Mouse (Mus musculus) hindbrain, embryonic 14.5 days (tissue): ENCODE results near the gene Stxbp3. TPM values are rescaled to one million over a fixed set of nuclear protein-coding genes. Genes with fewer than 3 reads are reported as not detected.
"Not testable (repeated sequence)": the region's sequence is repeated elsewhere in the genome, so short reads cannot be mapped to it uniquely, and the experiment has no call there.

ENCODE experiments used
- ATAC-seq: fragments of 200-750 bp; cut with Nextera tagmentation; 2 replicates; pipeline ENCODE4 v1.8.0; 2017; ENCODE audit warnings: moderate number of reproducible peaks, mild to moderate bottlenecking, moderate TSS enrichment, moderate library complexity; ENCODE audit not compliant: low FRiP score
- DNase-seq: peaks from one replicate; pipeline ENCODE4 v3.0.0-alpha.2; 2015; ENCODE audit warnings: low spot score
- H3K27ac ChIP-seq: fragments of 300-500 bp; sonication (generic); 2 replicates; pipeline ENCODE4 v1.5.1; 2014; ENCODE audit warnings: mild to moderate bottlenecking, moderate library complexity
- H3K27me3 ChIP-seq: fragments of 300-500 bp; sonication (generic); 2 replicates; pipeline ENCODE4 v1.6.1; 2014; ENCODE audit warnings: mild to moderate bottlenecking, low read length, mixed read lengths; ENCODE audit not compliant: control insufficient read depth, insufficient read depth
- H3K36me3 ChIP-seq: fragments of 300-500 bp; sonication (generic); replicated peaks from 2 replicates; pipeline ENCODE4 v1.6.1; 2014; ENCODE audit not compliant: control insufficient read depth, insufficient read depth
- H3K4me1 ChIP-seq: fragments of 300-500 bp; sonication (generic); replicated peaks from 2 replicates; pipeline ENCODE4 v1.6.1; 2014; ENCODE audit warnings: antibody characterized with exemption, low read length, mixed read lengths; ENCODE audit not compliant: control insufficient read depth, insufficient read depth
- H3K4me2 ChIP-seq: fragments of 300-500 bp; sonication (generic); replicated peaks from 2 replicates; pipeline ENCODE4 v1.6.1; 2014; ENCODE audit warnings: mild to moderate bottlenecking, moderate library complexity
- H3K4me3 ChIP-seq: fragments of 300-500 bp; sonication (generic); replicated peaks from 2 replicates; pipeline ENCODE4 v1.5.1; 2014; ENCODE audit warnings: mild to moderate bottlenecking, low read length
- H3K9ac ChIP-seq: fragments of 300-500 bp; sonication (generic); 2 replicates; pipeline ENCODE4 v1.6.1; 2014
- H3K9me3 ChIP-seq: fragments of 300-500 bp; sonication (generic); 2 replicates; pipeline ENCODE4 v1.6.1; 2016; ENCODE audit warnings: low read length; ENCODE audit not compliant: control insufficient read depth
- WGBS: fragments of 180-500 bp; shearing (Covaris S2); extraction: QIAGEN DNeasy Blood & Tissue Kit; methylation state at CpG from one replicate; pipeline ENCODE4 v1.1.7; 2014; 5-methylcytosine and 5-hydroxymethylcytosine counted together
- polyA plus RNA-seq: library from polyadenylated mRNA; unstranded; fragments of >200 nt; fragmentation: Nextera tagmentation; extraction: Ambion mirVana; gene quantifications from 2 replicates; pipeline ENCODE4 v1.2.1, GENCODE M21; 2014

The Stxbp3 gene
- polyA plus RNA-seq, 1 experiment from 2014 or later, result 14.5 TPM

DNA sequence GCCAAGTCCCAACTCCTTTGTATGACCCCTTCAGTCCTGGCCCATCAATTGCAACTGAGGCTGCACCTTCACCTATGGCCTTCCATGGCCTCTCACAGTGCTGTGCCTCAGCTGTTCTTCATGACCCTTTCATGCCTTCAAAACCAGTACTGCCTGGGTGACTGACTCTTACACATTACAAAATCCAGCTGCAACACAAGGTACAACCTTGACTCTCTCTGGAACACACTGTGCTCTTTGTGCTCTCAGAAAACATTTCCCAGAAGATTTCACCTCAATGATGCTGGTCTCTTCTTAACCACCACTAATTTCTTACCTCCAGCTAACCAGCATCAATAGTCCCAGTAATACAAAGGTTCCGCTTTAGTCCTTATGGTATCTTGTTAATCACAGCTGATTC, 6.6 kb downstream of the Stxbp3 start:
- not testable (repeated sequence) for ATAC-seq, DNase-seq, H3K9me3 ChIP-seq, H3K4me3 ChIP-seq, H3K4me1 ChIP-seq, H3K36me3 ChIP-seq, H3K27me3 ChIP-seq, H3K4me2 ChIP-seq, H3K27ac ChIP-seq, H3K9ac ChIP-seq
- 98% methylated on average over 1 of the region's 1 CpGs for WGBS

DNA sequence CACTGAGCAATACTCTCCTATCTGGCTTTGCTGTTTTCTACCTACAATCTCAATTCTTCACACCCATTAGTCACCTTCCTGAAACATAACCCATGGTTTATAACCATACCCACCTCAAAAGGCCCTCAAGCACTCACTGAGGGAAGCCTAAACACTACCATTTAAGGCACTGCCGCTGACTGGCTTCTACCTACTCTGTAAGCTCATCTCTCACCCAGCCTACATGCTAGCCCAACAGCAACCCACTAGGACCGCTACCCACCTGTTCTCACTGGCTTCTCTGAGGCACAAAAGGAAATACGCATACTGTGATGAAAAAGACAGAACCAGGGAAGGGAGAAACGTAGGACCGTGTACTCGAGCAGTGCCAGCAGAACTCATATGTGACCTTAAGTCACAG, 8.6 kb downstream of the Stxbp3 start:
- Histone ChIP-seq H3K4me3 (no peak overlapping the region), H3K27me3 (no peaks in the 10 kb centered on the region), H3K4me2 (no peak overlapping the region), H3K27ac (no peak overlapping the region), H3K9ac (no peak overlapping the region), H3K9me3 (no peaks in the 10 kb centered on the region), H3K4me1 (no peaks in the 10 kb centered on the region), H3K36me3 (peaks cover 2% of the 10 kb centered on the region; the same call in 1 of the 2 replicates)
- no peak for DNase-seq
- no peak for ATAC-seq
- WGBS, result 94% methylated on average over 6 of the region's 6 CpGs

- Histone ChIP-seq H3K27me3 (no peaks in the 10 kb centered on the region), H3K9ac (no peak overlapping the region), H3K4me3 (no peak overlapping the region), H3K4me2 (no peak overlapping the region), H3K36me3 (peaks cover 11% of the 10 kb centered on the region), H3K9me3 (no peaks in the 10 kb centered on the region), H3K27ac (no peak overlapping the region), H3K4me1 (no peaks in the 10 kb centered on the region)
- DNase-seq, result no peak
- WGBS, result 90% methylated on average over 11 of the region's 11 CpGs
- ATAC-seq, result no peak
Observed at GRCm38 (mm10) chr3:108830493-108830892, 9.8 kb downstream of the Stxbp3 start.

DNA sequence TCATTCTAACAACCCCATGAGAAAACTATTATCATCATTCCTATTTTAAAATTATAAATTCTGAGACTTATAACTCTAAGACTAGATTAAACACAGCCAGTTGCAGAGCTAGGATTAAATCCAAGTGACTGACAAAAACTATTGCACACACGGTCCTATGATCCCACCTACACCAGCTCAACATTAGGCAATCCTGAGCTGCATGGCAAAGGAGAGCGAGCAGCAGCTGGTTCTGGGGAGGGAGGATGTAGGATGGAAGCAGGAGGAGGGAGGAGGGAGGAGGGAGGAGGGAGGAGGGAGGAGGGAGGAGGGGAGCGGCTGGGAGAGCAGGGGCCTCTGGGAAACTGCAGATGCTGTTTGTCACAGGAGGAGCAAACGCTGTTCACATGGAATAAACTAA, 24.7 kb downstream of the Stxbp3 start:
- Histone ChIP-seq H3K36me3 (peaks cover 8% of the 10 kb centered on the region; the same call in 1 of the 2 replicates), H3K27ac (no peak overlapping the region), H3K27me3 (no peaks in the 10 kb centered on the region), H3K9me3 (no peaks in the 10 kb centered on the region), H3K4me2 (no peak overlapping the region), H3K4me1 (no peaks in the 10 kb centered on the region), H3K4me3 (no peak overlapping the region), H3K9ac (no peak overlapping the region)
- ATAC-seq, result no peak
- WGBS, result 71% methylated on average over 4 of the region's 4 CpGs
- no peak for DNase-seq

GRCm38 (mm10) chr3:108810747-108811263, 29.5 kb downstream of the Stxbp3 start:
- ATAC-seq, result no peak
- Histone ChIP-seq H3K4me2 (no peak overlapping the region), H3K36me3 (peaks cover 13% of the 10 kb centered on the region; the same call in 1 of the 2 replicates), H3K9ac (no peak overlapping the region), H3K27ac (no peak overlapping the region), H3K4me1 (no peaks in the 10 kb centered on the region), H3K27me3 (no peaks in the 10 kb centered on the region), H3K9me3 (no peaks in the 10 kb centered on the region), H3K4me3 (no peak overlapping the region)
- DNase-seq, result no peak
- WGBS, result 92% methylated on average over 4 of the region's 4 CpGs

- H3K27me3 ChIP-seq, result no peaks in the 10 kb centered on the region
- 88% methylated on average over 5 of the region's 5 CpGs for WGBS
Observed at GRCm38 (mm10) chr3:108805622-108806021, 34.7 kb downstream of the Stxbp3 start.

GRCm38 (mm10) chr3:108798375-108798774, 42.0 kb downstream of the Stxbp3 start:
- Histone ChIP-seq H3K9ac (no peak overlapping the region), H3K4me1 (no peaks in the 10 kb centered on the region), H3K27ac (no peak overlapping the region), H3K9me3 (no peaks in the 10 kb centered on the region), H3K36me3 (peaks cover 36% of the 10 kb centered on the region), H3K4me3 (no peak overlapping the region), H3K4me2 (no peak overlapping the region), H3K27me3 (no peaks in the 10 kb centered on the region)
- DNase-seq (no peak), ATAC-seq (no peak)
- WGBS, result 90% methylated on average over 2 of the region's 2 CpGs

More at GRCm38 (mm10) chr3:108805622-108806021, 34.7 kb downstream of the Stxbp3 start:
- H3K9me3 ChIP-seq, result no peaks in the 10 kb centered on the region
- H3K4me2 ChIP-seq, result no peak overlapping the region
- peaks cover 30% of the 10 kb centered on the region for H3K36me3 ChIP-seq
- no peak for DNase-seq
- H3K27ac ChIP-seq, result no peak overlapping the region
- H3K4me3 ChIP-seq, result no peak overlapping the region
- H3K9ac ChIP-seq, result no peak overlapping the region
- ATAC-seq, result no peak
- no peaks in the 10 kb centered on the region for H3K4me1 ChIP-seq

DNA sequence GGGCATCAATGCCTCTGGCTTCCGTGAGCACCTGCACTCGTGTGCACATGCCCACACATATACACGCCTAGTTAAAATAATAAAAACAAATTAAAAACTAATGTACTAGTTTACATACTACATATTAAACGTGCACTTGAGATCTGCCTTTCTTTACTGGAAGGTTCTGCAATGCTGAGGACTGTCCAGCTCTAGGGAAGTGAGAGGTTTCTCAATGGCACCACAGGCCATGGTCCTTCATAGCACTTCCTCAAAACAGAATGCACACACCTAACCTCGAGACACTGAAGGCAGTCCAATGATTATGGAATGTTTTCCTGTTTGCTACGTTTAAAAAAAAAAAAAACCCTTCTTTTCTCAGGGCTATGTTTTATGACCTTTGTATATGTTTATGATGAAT, 42.6 kb downstream of the Stxbp3 start:
- Histone ChIP-seq H3K27ac (no peak overlapping the region), H3K4me2 (no peak overlapping the region), H3K4me3 (no peak overlapping the region), H3K36me3 (peaks cover 30% of the 10 kb centered on the region), H3K9me3 (no peaks in the 10 kb centered on the region), H3K27me3 (no peaks in the 10 kb centered on the region), H3K4me1 (no peaks in the 10 kb centered on the region), H3K9ac (no peak overlapping the region)
- WGBS, result 96% methylated on average over 6 of the region's 6 CpGs
- DNase-seq (no peak), ATAC-seq (no peak)

GRCm38 (mm10) chr3:108796386-108796785, 43.9 kb downstream of the Stxbp3 start:
- no peak overlapping the region for H3K4me2 ChIP-seq
- no peak overlapping the region for H3K4me3 ChIP-seq
- H3K27me3 ChIP-seq, result no peaks in the 10 kb centered on the region
- DNase-seq, result no peak
- H3K27ac ChIP-seq, result no peak overlapping the region
- H3K36me3 ChIP-seq, result peaks cover 24% of the 10 kb centered on the region
- no peak overlapping the region for H3K9ac ChIP-seq
- ATAC-seq, result no peak
- WGBS, result 95% methylated on average over 4 of the region's 4 CpGs
- H3K9me3 ChIP-seq, result no peaks in the 10 kb centered on the region
- H3K4me1 ChIP-seq, result no peaks in the 10 kb centered on the region
